Mouse (Mus musculus) ES-Bruce4 (cell line): ENCODE measurements around the gene Scaf1. TPM values are rescaled to one million over a fixed set of nuclear protein-coding genes. Genes with fewer than 3 reads are reported as not detected.

Source experiments
- H3K27ac ChIP-seq: 2 replicates; pipeline ENCODE4 v1.5.1; 2012; ENCODE audit warnings: low read length, inconsistent platforms; ENCODE audit not compliant: insufficient read depth
- H3K27me3 ChIP-seq: 2 replicates; pipeline ENCODE4 v1.6.1; 2012; ENCODE audit warnings: mild to moderate bottlenecking, low read length, inconsistent platforms; ENCODE audit not compliant: control insufficient read depth, poor library complexity, insufficient read depth, severe bottlenecking
- H3K36me3 ChIP-seq: 2 replicates; pipeline ENCODE4 v1.6.1; 2012; ENCODE audit warnings: inconsistent platforms, mild to moderate bottlenecking, low read length, moderate library complexity; ENCODE audit not compliant: control insufficient read depth, poor library complexity, insufficient read depth, severe bottlenecking
- H3K4me1 ChIP-seq: one replicate; pipeline ENCODE4 v1.8.1; 2011; ENCODE audit warnings: low read length; ENCODE audit not compliant: control insufficient read depth, insufficient read depth
- H3K4me3 ChIP-seq: 2 replicates; pipeline ENCODE4 v1.5.1; 2011; ENCODE audit warnings: low read depth, mild to moderate bottlenecking, low read length
- H3K9ac ChIP-seq: 2 replicates; pipeline ENCODE4 v1.6.1; 2012; ENCODE audit warnings: low read depth, mild to moderate bottlenecking, inconsistent platforms; ENCODE audit not compliant: poor library complexity, severe bottlenecking
- H3K9me3 ChIP-seq: replicated peaks from 2 replicates; pipeline ENCODE4 v1.6.1; 2012; ENCODE audit warnings: mild to moderate bottlenecking, low read length, inconsistent platforms; ENCODE audit not compliant: control insufficient read depth, poor library complexity, insufficient read depth, severe bottlenecking
- CTCF ChIP-seq: IDR thresholded peaks from one replicate; pipeline ENCODE4 v1.8.1; 2011; ENCODE audit warnings: low read depth, low read length
- EP300 ChIP-seq: IDR thresholded peaks from 2 replicates; pipeline ENCODE4 v1.6.1; 2011; ENCODE audit warnings: low read depth, low read length; ENCODE audit not compliant: insufficient read depth
- POLR2A ChIP-seq: IDR thresholded peaks from one replicate; pipeline ENCODE4 v1.8.1; 2011; ENCODE audit warnings: low read length; ENCODE audit not compliant: insufficient read depth
- polyA plus RNA-seq: library from polyadenylated mRNA; stranded (reverse); fragments of >200 nt; gene quantifications from 2 replicates; pipeline ENCODE4 v1.2.4, GENCODE M21; 2011; ENCODE audit warnings: low read depth; ENCODE audit not compliant: missing spikeins, insufficient read depth, insufficient read length

Gene Scaf1
- polyA plus RNA-seq, 1 experiment: 64.2 TPM

- Histone ChIP-seq H3K36me3 (peaks cover 17% of the 10 kb centered on the region), H3K9me3 (no peaks in the 10 kb centered on the region), H3K27me3 (no peaks in the 10 kb centered on the region), H3K4me3 (peak within 1 kb of the TSS; percentile 95), H3K27ac (peak within 1 kb of the TSS; percentile 65), H3K4me1 (peaks cover 6% of the 10 kb centered on the region), H3K9ac (peak within 1 kb of the TSS; percentile 99)
- TF ChIP-seq EP300 (0 out of 2 replicates have a peak, but pooled peaks have one; percentile 5), POLR2A (no peak), CTCF (no peak)
Measured at GRCm38 (mm10) chr7:44986192-44986878, 29.8 kb downstream of the Scaf1 start, which contains the start of gene Prmt1. Prmt1 (minus strand) TSS chr7:44986568.

- Histone ChIP-seq H3K36me3 (peaks cover 19% of the 10 kb centered on the region), H3K9ac (peak overlapping the region; percentile 99)
- TF ChIP-seq CTCF: peak; percentile 23
- TF ChIP-seq EP300: no peak
- TF ChIP-seq POLR2A: no peak
Measured at GRCm38 (mm10) chr7:44985595-44986191, 30.5 kb downstream of the Scaf1 start.

GRCm38 (mm10) chr7:44984833-44985164 is 31.4 kb downstream of the Scaf1 start:
- Histone ChIP-seq H3K36me3 (peaks cover 28% of the 10 kb centered on the region), H3K27me3 (no peaks in the 10 kb centered on the region), H3K9ac (peak overlapping the region; percentile 99), H3K4me1 (peaks cover 6% of the 10 kb centered on the region), H3K4me3 (peak overlapping the region; percentile 83), H3K9me3 (no peaks in the 10 kb centered on the region), H3K27ac (peak overlapping the region; percentile 51; the same call in 1 of the 2 replicates)
- TF ChIP-seq EP300 (no peak), CTCF (no peak), POLR2A (no peak)

More at GRCm38 (mm10) chr7:44985595-44986191, 30.5 kb downstream of the Scaf1 start:
- Histone ChIP-seq H3K27me3 (no peaks in the 10 kb centered on the region), H3K4me1 (peaks cover 6% of the 10 kb centered on the region), H3K4me3 (peak overlapping the region; percentile 83), H3K27ac (peak overlapping the region; percentile 65), H3K9me3 (no peaks in the 10 kb centered on the region)

GRCm38 (mm10) chr7:44983944-44984832 is 32.0 kb downstream of the Scaf1 start:
- H3K27ac ChIP-seq: peak overlapping the region; percentile 51
- H3K4me1 ChIP-seq: peaks cover 6% of the 10 kb centered on the region
- H3K9ac ChIP-seq: peak overlapping the region; percentile 99
- H3K36me3 ChIP-seq: peaks cover 32% of the 10 kb centered on the region
- TF ChIP-seq CTCF: no peak
- no peak for TF ChIP-seq EP300
- no peak for TF ChIP-seq POLR2A
- no peaks in the 10 kb centered on the region for H3K9me3 ChIP-seq
- H3K4me3 ChIP-seq: peak overlapping the region; percentile 6; the same call in 1 of the 2 replicates
- H3K27me3 ChIP-seq: no peaks in the 10 kb centered on the region

GRCm38 (mm10) chr7:44983085-44983484 is 33.1 kb downstream of the Scaf1 start:
- Histone ChIP-seq H3K27ac (peak overlapping the region; percentile 51; the same call in 1 of the 2 replicates), H3K9me3 (no peaks in the 10 kb centered on the region), H3K36me3 (peaks cover 42% of the 10 kb centered on the region), H3K4me3 (no peak overlapping the region), H3K4me1 (peaks cover 6% of the 10 kb centered on the region), H3K9ac (no peak overlapping the region), H3K27me3 (no peaks in the 10 kb centered on the region)
- TF ChIP-seq EP300 (no peak), POLR2A (no peak), CTCF (peak; percentile 99)

GRCm38 (mm10) chr7:44981539-44981938 is 34.6 kb downstream of the Scaf1 start:
- TF ChIP-seq CTCF (no peak), EP300 (no peak), POLR2A (no peak)
- H3K4me3 ChIP-seq: no peak overlapping the region

More at GRCm38 (mm10) chr7:44981539-44981938, 34.6 kb downstream of the Scaf1 start:
- H3K9ac ChIP-seq: no peak overlapping the region
- no peak overlapping the region for H3K27ac ChIP-seq
- H3K36me3 ChIP-seq: peaks cover 55% of the 10 kb centered on the region
- H3K27me3 ChIP-seq: no peaks in the 10 kb centered on the region
- H3K4me1 ChIP-seq: peaks cover 6% of the 10 kb centered on the region
- no peaks in the 10 kb centered on the region for H3K9me3 ChIP-seq
